Mouse (Mus musculus): ENCODE data around the gene Zfp326. TPM values are rescaled to one million over a fixed set of nuclear protein-coding genes. Genes with fewer than 3 reads are reported as not detected.
A peak's percentile ranks its signal among the peaks of the same experiment; 100 is the strongest.

Zfp326 gene
- polyA plus RNA-seq, 1 experiment from 2014 or later: 41.4 TPM

DNA sequence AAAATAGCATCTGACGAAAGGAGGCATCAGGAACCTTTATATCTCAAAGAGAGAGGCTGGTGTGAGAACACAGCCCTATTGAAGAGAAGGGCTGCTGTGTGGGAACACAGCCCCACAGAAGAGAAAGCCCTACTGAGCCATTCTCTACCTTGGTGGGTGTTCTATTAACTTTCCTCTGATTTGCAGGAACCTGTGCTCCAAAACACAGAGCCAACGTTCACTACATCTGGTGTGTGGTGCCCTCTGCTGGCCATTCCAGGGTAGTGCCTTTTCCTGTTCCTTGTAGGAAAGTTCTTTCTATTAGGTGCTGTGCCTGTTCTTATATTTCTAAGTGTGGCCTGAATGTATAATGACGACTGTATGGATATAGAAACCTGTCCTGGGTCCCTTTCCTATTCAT lies 7.8 kb upstream of the Zfp326 start:
- peaks cover 4% of the 10 kb centered on the region; the same call in 1 of the 2 replicates for H3K27me3 ChIP-seq
- H3K4me1 ChIP-seq: peaks cover 10% of the 10 kb centered on the region
- no peak overlapping the region for H3K4me2 ChIP-seq
- no peak overlapping the region for H3K9ac ChIP-seq
- H3K4me3 ChIP-seq: no peak overlapping the region
- no peaks in the 10 kb centered on the region for H3K9me3 ChIP-seq
- ATAC-seq (ENCODE audit: borderline replicate concordance, extremely low read depth, low FRiP score, low TSS enrichment): peak; percentile 60; the same call in 1 of the 2 replicates
- no peaks in the 10 kb centered on the region for H3K36me3 ChIP-seq
- WGBS: 28% methylated on average over 3 of the region's 3 CpGs
- peak overlapping the region; percentile 13; the same call in 1 of the 2 replicates for H3K27ac ChIP-seq

DNA sequence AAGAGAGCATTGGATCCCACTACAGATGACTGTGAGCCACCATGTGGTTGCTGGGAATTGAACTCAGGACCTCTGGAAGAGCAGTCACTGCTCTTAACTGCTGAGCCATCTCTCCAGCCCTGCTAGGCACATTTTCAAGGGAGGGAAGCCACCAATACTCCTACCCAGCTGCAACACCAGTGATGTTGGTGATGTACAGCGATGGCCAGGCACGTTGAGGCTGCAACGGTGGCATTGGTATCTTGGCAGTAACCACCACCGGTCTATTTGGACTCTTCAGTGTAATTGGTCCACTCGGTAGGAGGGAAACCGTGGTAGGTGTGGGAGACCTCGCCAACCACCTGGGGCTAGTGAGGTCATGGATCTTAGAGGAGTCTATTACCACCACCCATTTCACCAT lies 6.6 kb upstream of the Zfp326 start:
- Histone ChIP-seq H3K4me3 (no peak overlapping the region), H3K9ac (no peak overlapping the region), H3K9me3 (no peaks in the 10 kb centered on the region), H3K36me3 (no peaks in the 10 kb centered on the region), H3K27ac (no peak overlapping the region), H3K27me3 (peaks cover 4% of the 10 kb centered on the region; the same call in 1 of the 2 replicates), H3K4me2 (no peak overlapping the region), H3K4me1 (peaks cover 10% of the 10 kb centered on the region)
- ATAC-seq (ENCODE audit: borderline replicate concordance, extremely low read depth, low FRiP score, low TSS enrichment): no peak
- WGBS: 83% methylated on average over 7 of the region's 7 CpGs

DNA sequence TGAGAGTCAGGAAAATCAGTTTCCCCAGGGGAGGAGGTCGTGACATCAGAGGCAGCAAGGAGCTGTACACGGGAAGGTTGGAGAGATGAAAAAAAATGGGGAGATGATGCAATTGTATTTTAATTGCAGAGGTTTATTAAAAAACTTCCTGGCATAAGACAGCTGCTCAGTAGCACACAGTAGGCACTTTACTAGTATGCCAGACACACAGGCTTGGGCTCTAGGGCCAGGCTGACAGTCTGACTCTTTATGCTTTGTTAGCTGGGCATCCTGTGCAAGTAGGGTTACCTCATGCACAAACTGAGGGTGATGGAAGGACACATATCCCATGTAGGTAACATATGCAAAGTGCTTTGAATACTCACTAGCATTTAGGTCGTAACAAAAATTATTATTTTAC lies 5.2 kb upstream of the Zfp326 start:
- no peak overlapping the region for H3K4me2 ChIP-seq
- H3K9me3 ChIP-seq: no peaks in the 10 kb centered on the region
- peaks cover 16% of the 10 kb centered on the region for H3K4me1 ChIP-seq
- ATAC-seq (ENCODE audit: borderline replicate concordance, extremely low read depth, low FRiP score, low TSS enrichment): no peak
- no peak overlapping the region for H3K27ac ChIP-seq
- peaks cover 4% of the 10 kb centered on the region; the same call in 1 of the 2 replicates for H3K27me3 ChIP-seq
- 64% methylated on average over 3 of the region's 3 CpGs for WGBS
- no peaks in the 10 kb centered on the region for H3K36me3 ChIP-seq
- no peak overlapping the region for H3K9ac ChIP-seq
- H3K4me3 ChIP-seq: no peak overlapping the region

GRCm38 (mm10) chr5:105872176-105872575 lies 4.2 kb upstream of the Zfp326 start:
- Histone ChIP-seq H3K27me3 (peaks cover 4% of the 10 kb centered on the region; the same call in 1 of the 2 replicates), H3K4me3 (no peak overlapping the region), H3K9me3 (no peaks in the 10 kb centered on the region), H3K36me3 (no peaks in the 10 kb centered on the region), H3K4me1 (peaks cover 16% of the 10 kb centered on the region), H3K4me2 (no peak overlapping the region), H3K27ac (no peak overlapping the region), H3K9ac (no peak overlapping the region)
- 69% methylated on average over 8 of the region's 8 CpGs for WGBS
- ATAC-seq (ENCODE audit: borderline replicate concordance, extremely low read depth, low FRiP score, low TSS enrichment): no peak

GRCm38 (mm10) chr5:105872916-105873315 lies 3.4 kb upstream of the Zfp326 start:
- H3K9ac ChIP-seq: no peak overlapping the region
- 45% methylated on average over 7 of the region's 7 CpGs for WGBS
- peaks cover 14% of the 10 kb centered on the region; the same call in 1 of the 2 replicates for H3K4me1 ChIP-seq
- no peak overlapping the region for H3K27ac ChIP-seq
- H3K4me2 ChIP-seq: no peak overlapping the region
- H3K27me3 ChIP-seq: peaks cover 4% of the 10 kb centered on the region; the same call in 1 of the 2 replicates
- no peaks in the 10 kb centered on the region for H3K9me3 ChIP-seq
- ATAC-seq (ENCODE audit: borderline replicate concordance, extremely low read depth, low FRiP score, low TSS enrichment): no peak
- no peak overlapping the region for H3K4me3 ChIP-seq
- H3K36me3 ChIP-seq: no peaks in the 10 kb centered on the region

DNA sequence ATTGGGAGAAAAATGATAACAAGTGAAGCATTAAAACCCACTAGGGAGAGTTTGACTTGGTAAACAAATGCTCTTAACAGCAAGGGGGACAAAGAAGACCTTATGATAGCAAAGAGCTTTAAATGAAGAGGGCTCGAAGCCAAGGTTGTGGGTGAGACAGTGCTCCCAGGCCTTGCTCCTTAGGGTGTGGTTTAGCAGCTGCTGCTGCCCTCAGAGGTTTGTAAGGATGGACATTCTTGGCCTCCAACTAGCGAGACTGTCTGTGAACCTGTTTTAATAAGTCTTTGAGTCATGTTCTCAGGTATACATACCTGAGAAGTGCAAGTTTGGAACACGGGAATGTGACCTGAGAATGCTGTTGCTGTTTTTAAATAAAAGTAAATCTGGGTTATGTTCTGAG lies 2.6 kb upstream of the Zfp326 start:
- peaks cover 19% of the 10 kb centered on the region for H3K4me1 ChIP-seq
- no peaks in the 10 kb centered on the region for H3K36me3 ChIP-seq
- no peak overlapping the region for H3K27ac ChIP-seq
- H3K27me3 ChIP-seq: peaks cover 4% of the 10 kb centered on the region; the same call in 1 of the 2 replicates
- no peak overlapping the region for H3K4me3 ChIP-seq
- H3K9ac ChIP-seq: no peak overlapping the region
- no peak for ATAC-seq (ENCODE audit: borderline replicate concordance, extremely low read depth, low FRiP score, low TSS enrichment)
- no peaks in the 10 kb centered on the region for H3K9me3 ChIP-seq
- no peak overlapping the region for H3K4me2 ChIP-seq
- 60% methylated on average over 3 of the region's 3 CpGs for WGBS

DNA sequence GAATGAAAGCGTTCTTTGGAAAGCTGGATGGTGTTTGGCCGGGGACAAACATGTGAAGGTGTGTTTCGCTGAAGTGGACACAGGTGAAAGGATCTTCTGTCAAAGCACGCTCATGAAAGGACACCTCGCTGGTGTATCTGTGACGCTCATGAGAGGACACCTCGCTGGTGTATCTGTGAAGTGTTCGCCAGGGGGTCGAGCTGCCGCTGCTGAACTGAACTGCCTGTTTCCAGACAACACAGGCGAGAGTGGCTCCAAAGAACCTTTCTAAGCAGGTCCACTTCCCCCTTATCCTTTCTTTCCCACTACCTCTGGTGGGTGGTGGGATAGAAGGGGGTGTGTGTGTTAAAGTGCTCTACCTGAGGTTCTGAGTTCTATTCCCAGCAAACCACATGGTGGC lies 1.9 kb upstream of the Zfp326 start:
- no peak overlapping the region for H3K9ac ChIP-seq
- peaks cover 4% of the 10 kb centered on the region; the same call in 1 of the 2 replicates for H3K27me3 ChIP-seq
- no peak overlapping the region for H3K4me2 ChIP-seq
- no peak overlapping the region for H3K27ac ChIP-seq
- peaks cover 21% of the 10 kb centered on the region for H3K4me1 ChIP-seq
- no peak for ATAC-seq (ENCODE audit: borderline replicate concordance, extremely low read depth, low FRiP score, low TSS enrichment)
- H3K4me3 ChIP-seq: no peak overlapping the region
- no peaks in the 10 kb centered on the region for H3K9me3 ChIP-seq
- WGBS: 93% methylated on average over 11 of the region's 11 CpGs
- H3K36me3 ChIP-seq: no peaks in the 10 kb centered on the region

GRCm38 (mm10) chr5:105876925-105877774 lies 785 bp downstream of the Zfp326 start:
- WGBS: 2% methylated on average over 44 of the region's 46 CpGs
- Histone ChIP-seq H3K4me2 (peak overlapping the region; percentile 59), H3K9me3 (no peaks in the 10 kb centered on the region), H3K4me3 (peak overlapping the region; percentile 99), H3K9ac (peak overlapping the region; percentile 99), H3K27me3 (no peaks in the 10 kb centered on the region), H3K27ac (peak overlapping the region; percentile 84), H3K36me3 (0 out of 2 replicates have a peak, but pooled peaks cover 4% of the 10 kb centered on the region), H3K4me1 (peaks cover 28% of the 10 kb centered on the region)
- no peak; the same call in 1 of the 2 replicates for ATAC-seq (ENCODE audit: borderline replicate concordance, extremely low read depth, low FRiP score, low TSS enrichment)

GRCm38 (mm10) chr5:105887317-105887716 lies 11.0 kb downstream of the Zfp326 start:
- ATAC-seq (ENCODE audit: borderline replicate concordance, extremely low read depth, low FRiP score, low TSS enrichment): no peak

GRCm38 (mm10) chr5:105898161-105898560 lies 21.8 kb downstream of the Zfp326 start:
- WGBS: 88% methylated on average over 4 of the region's 4 CpGs
- no peak overlapping the region for H3K27ac ChIP-seq
- H3K9me3 ChIP-seq: no peaks in the 10 kb centered on the region
- no peak overlapping the region for H3K4me3 ChIP-seq
- no peaks in the 10 kb centered on the region for H3K4me1 ChIP-seq
- ATAC-seq (ENCODE audit: borderline replicate concordance, extremely low read depth, low FRiP score, low TSS enrichment): no peak
- peaks cover 49% of the 10 kb centered on the region for H3K36me3 ChIP-seq
- no peak overlapping the region for H3K4me2 ChIP-seq
- H3K9ac ChIP-seq: no peak overlapping the region
- no peaks in the 10 kb centered on the region for H3K27me3 ChIP-seq

More at GRCm38 (mm10) chr5:105887317-105887716, 11.0 kb downstream of the Zfp326 start:
- no peak overlapping the region for H3K4me3 ChIP-seq
- H3K4me2 ChIP-seq: no peak overlapping the region
- no peaks in the 10 kb centered on the region for H3K9me3 ChIP-seq
- WGBS: 78% methylated on average over 4 of the region's 4 CpGs
- peaks cover 27% of the 10 kb centered on the region for H3K36me3 ChIP-seq
- H3K27me3 ChIP-seq: no peaks in the 10 kb centered on the region
- no peak overlapping the region for H3K9ac ChIP-seq
- H3K27ac ChIP-seq: no peak overlapping the region
- no peaks in the 10 kb centered on the region for H3K4me1 ChIP-seq

DNA sequence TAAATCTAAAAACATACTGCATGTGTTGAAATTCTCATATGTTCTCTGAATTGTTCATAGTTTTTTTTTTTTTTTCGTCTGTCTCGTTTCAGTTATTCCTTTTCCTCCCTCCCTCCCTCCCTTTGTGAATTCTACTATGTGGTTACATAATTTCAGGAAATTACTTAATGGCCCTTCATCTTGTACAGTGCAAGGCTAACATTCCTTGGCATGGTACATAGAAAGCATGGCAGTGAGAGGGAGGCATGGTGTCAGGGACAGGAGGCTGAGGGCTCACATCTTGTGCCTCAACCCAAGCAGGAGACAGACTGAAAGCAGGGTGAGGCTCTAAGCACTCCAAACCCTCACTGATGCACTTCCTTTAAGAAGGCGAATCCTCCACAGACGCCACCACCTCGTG lies 32.8 kb downstream of the Zfp326 start:
- H3K36me3 ChIP-seq: peaks cover 68% of the 10 kb centered on the region
- no peak overlapping the region for H3K9ac ChIP-seq
- no peaks in the 10 kb centered on the region for H3K27me3 ChIP-seq
- WGBS: 74% methylated on average over 5 of the region's 5 CpGs
- ATAC-seq (ENCODE audit: borderline replicate concordance, extremely low read depth, low FRiP score, low TSS enrichment): no peak
- no peak overlapping the region for H3K4me3 ChIP-seq
- H3K4me2 ChIP-seq: no peak overlapping the region
- no peaks in the 10 kb centered on the region for H3K9me3 ChIP-seq
- no peaks in the 10 kb centered on the region for H3K4me1 ChIP-seq
- no peak overlapping the region for H3K27ac ChIP-seq

- Histone ChIP-seq H3K27me3 (no peaks in the 10 kb centered on the region), H3K27ac (no peak overlapping the region), H3K4me2 (no peak overlapping the region), H3K9me3 (no peaks in the 10 kb centered on the region), H3K36me3 (peaks cover 70% of the 10 kb centered on the region), H3K9ac (no peak overlapping the region), H3K4me1 (no peaks in the 10 kb centered on the region), H3K4me3 (no peak overlapping the region)
- 92% methylated on average over 3 of the region's 3 CpGs for WGBS
- no peak for ATAC-seq (ENCODE audit: borderline replicate concordance, extremely low read depth, low FRiP score, low TSS enrichment)
Measured at GRCm38 (mm10) chr5:105909671-105910070, 33.3 kb downstream of the Zfp326 start.

Measured in lung, embryonic 15.5 days (tissue).